Mouse (Mus musculus) midbrain, embryonic 14.5 days (tissue): ENCODE measurements around the gene Kntc1. TPM values are rescaled to one million over a fixed set of nuclear protein-coding genes. Genes with fewer than 3 reads are reported as not detected.

Source experiments
- ATAC-seq: fragments of 200-750 bp; cut with Nextera tagmentation; 2 replicates; pipeline ENCODE4 v1.8.0; 2017; ENCODE audit warnings: moderate number of reproducible peaks, moderate library complexity; ENCODE audit not compliant: low FRiP score, low TSS enrichment
- DNase-seq: peaks from one replicate; pipeline ENCODE4 v3.0.0-alpha.2; 2015
- H3K27ac ChIP-seq: fragments of 300-500 bp; sonication (generic); replicated peaks from 2 replicates; pipeline ENCODE4 v1.5.1; 2014; ENCODE audit warnings: mild to moderate bottlenecking, low read depth, low read length, moderate library complexity
- H3K27me3 ChIP-seq: fragments of 300-500 bp; sonication (generic); 2 replicates; pipeline ENCODE4 v1.6.1; 2014; ENCODE audit warnings: low read length, control low read depth, mixed read lengths; ENCODE audit not compliant: control insufficient read depth, insufficient read depth
- H3K36me3 ChIP-seq: fragments of 300-500 bp; sonication (generic); 2 replicates; pipeline ENCODE4 v1.6.1; 2014; ENCODE audit warnings: low read length, control low read depth; ENCODE audit not compliant: control insufficient read depth, insufficient read depth
- H3K4me1 ChIP-seq: fragments of 300-500 bp; sonication (generic); 2 replicates; pipeline ENCODE4 v1.6.1; 2014; ENCODE audit warnings: mild to moderate bottlenecking, antibody characterized with exemption, low read length, control low read depth; ENCODE audit not compliant: control insufficient read depth, insufficient read depth
- H3K4me2 ChIP-seq: fragments of 300-500 bp; sonication (generic); 2 replicates; pipeline ENCODE4 v1.6.1; 2014; ENCODE audit warnings: mild to moderate bottlenecking, low read length, moderate library complexity
- H3K4me3 ChIP-seq: fragments of 300-500 bp; sonication (generic); replicated peaks from 2 replicates; pipeline ENCODE4 v1.5.1; 2014; ENCODE audit warnings: low read depth, low read length
- H3K9ac ChIP-seq: fragments of 300-500 bp; sonication (generic); replicated peaks from 2 replicates; pipeline ENCODE4 v1.6.1; 2014; ENCODE audit warnings: mild to moderate bottlenecking, low read length, moderate library complexity
- H3K9me3 ChIP-seq: fragments of 300-500 bp; sonication (generic); 2 replicates; pipeline ENCODE4 v1.6.1; 2016; ENCODE audit warnings: low read length, control low read depth, mixed read lengths; ENCODE audit not compliant: control insufficient read depth
- WGBS: fragments of 180-500 bp; shearing (Covaris S2); extraction: QIAGEN DNeasy Blood & Tissue Kit; methylation state at CpG from one replicate; pipeline ENCODE4 v1.1.7; 2014; 5-methylcytosine and 5-hydroxymethylcytosine counted together
- polyA plus RNA-seq: library from polyadenylated mRNA; unstranded; fragments of >200 nt; fragmentation: Nextera tagmentation; extraction: Ambion mirVana; gene quantifications from 2 replicates; pipeline ENCODE4 v1.2.1, GENCODE M21; 2014

Gene Kntc1
- polyA plus RNA-seq, 1 experiment from 2014 or later, result 5.6 TPM

- Histone ChIP-seq H3K9me3 (no peaks in the 10 kb centered on the region), H3K4me2 (no peak overlapping the region), H3K4me1 (no peaks in the 10 kb centered on the region), H3K36me3 (no peaks in the 10 kb centered on the region), H3K27ac (no peak overlapping the region), H3K27me3 (no peaks in the 10 kb centered on the region), H3K9ac (no peak overlapping the region), H3K4me3 (no peak overlapping the region)
- WGBS, result 98% methylated on average over 3 of the region's 3 CpGs
- DNase-seq (no peak), ATAC-seq (no peak)
These were observed 71.7 kb downstream of the Kntc1 start for GRCm38 (mm10) chr5:123821264-123821571.

GRCm38 (mm10) chr5:123822706-123823105 lies 73.2 kb downstream of the Kntc1 start:
- H3K4me2 ChIP-seq, result no peak overlapping the region
- H3K9me3 ChIP-seq, result no peaks in the 10 kb centered on the region
- ATAC-seq (no peak), DNase-seq (peak; percentile 9)
- WGBS, result 60% methylated on average over 7 of the region's 7 CpGs
- no peak overlapping the region for H3K4me3 ChIP-seq
- no peak overlapping the region for H3K9ac ChIP-seq
- H3K36me3 ChIP-seq, result no peaks in the 10 kb centered on the region
- H3K4me1 ChIP-seq, result no peaks in the 10 kb centered on the region
- H3K27ac ChIP-seq, result peak overlapping the region; percentile 52; the same call in 1 of the 2 replicates
- H3K27me3 ChIP-seq, result no peaks in the 10 kb centered on the region

- DNase-seq (peak; percentile 24), ATAC-seq (no peak)
- H3K9me3 ChIP-seq, result no peaks in the 10 kb centered on the region
- H3K27ac ChIP-seq, result no peak overlapping the region
- no peaks in the 10 kb centered on the region for H3K36me3 ChIP-seq
- no peak overlapping the region for H3K4me3 ChIP-seq
- H3K27me3 ChIP-seq, result no peaks in the 10 kb centered on the region
- H3K9ac ChIP-seq, result no peak overlapping the region
- H3K4me1 ChIP-seq, result no peaks in the 10 kb centered on the region
- H3K4me2 ChIP-seq, result no peak overlapping the region
- WGBS, result 83% methylated on average over 6 of the region's 6 CpGs
These were observed 78.2 kb downstream of the Kntc1 start for GRCm38 (mm10) chr5:123827659-123828091.

GRCm38 (mm10) chr5:123832309-123832708 lies 82.8 kb downstream of the Kntc1 start:
- DNase-seq (no peak), ATAC-seq (no peak)
- Histone ChIP-seq H3K36me3 (no peaks in the 10 kb centered on the region), H3K4me2 (no peak overlapping the region), H3K4me3 (no peak overlapping the region), H3K27ac (no peak overlapping the region), H3K9me3 (no peaks in the 10 kb centered on the region), H3K27me3 (no peaks in the 10 kb centered on the region), H3K9ac (no peak overlapping the region), H3K4me1 (no peaks in the 10 kb centered on the region)
- WGBS, result 93% methylated on average over 7 of the region's 7 CpGs

GRCm38 (mm10) chr5:123834836-123835235 lies 85.3 kb downstream of the Kntc1 start:
- ATAC-seq (no peak), DNase-seq (no peak)
- Histone ChIP-seq H3K4me1 (no peaks in the 10 kb centered on the region), H3K36me3 (no peaks in the 10 kb centered on the region), H3K4me3 (no peak overlapping the region), H3K9me3 (no peaks in the 10 kb centered on the region), H3K9ac (no peak overlapping the region), H3K27ac (no peak overlapping the region), H3K4me2 (no peak overlapping the region), H3K27me3 (no peaks in the 10 kb centered on the region)
- 79% methylated on average over 3 of the region's 3 CpGs for WGBS

GRCm38 (mm10) chr5:123837371-123837770 lies 87.9 kb downstream of the Kntc1 start:
- Histone ChIP-seq H3K4me3 (no peak overlapping the region), H3K4me2 (no peak overlapping the region), H3K27ac (no peak overlapping the region), H3K36me3 (no peaks in the 10 kb centered on the region), H3K9ac (no peak overlapping the region), H3K9me3 (no peaks in the 10 kb centered on the region), H3K4me1 (peaks cover 3% of the 10 kb centered on the region; the same call in 1 of the 2 replicates), H3K27me3 (no peaks in the 10 kb centered on the region)
- 54% methylated on average over 4 of the region's 4 CpGs for WGBS
- ATAC-seq (no peak), DNase-seq (no peak)

GRCm38 (mm10) chr5:123842221-123842934 lies 92.9 kb downstream of the Kntc1 start:
- no peak for ATAC-seq
- H3K27ac ChIP-seq, result no peak overlapping the region
- no peak overlapping the region for H3K9ac ChIP-seq
- peaks cover 3% of the 10 kb centered on the region; the same call in 1 of the 2 replicates for H3K4me1 ChIP-seq
- H3K4me3 ChIP-seq, result no peak overlapping the region
- 61% methylated on average over 11 of the region's 11 CpGs for WGBS
- no peaks in the 10 kb centered on the region for H3K36me3 ChIP-seq
- H3K9me3 ChIP-seq, result no peaks in the 10 kb centered on the region
- no peaks in the 10 kb centered on the region for H3K27me3 ChIP-seq
- H3K4me2 ChIP-seq, result no peak overlapping the region
- DNase-seq, result no peak

- no peak for DNase-seq
- Histone ChIP-seq H3K9ac (no peak overlapping the region), H3K9me3 (no peaks in the 10 kb centered on the region), H3K27me3 (no peaks in the 10 kb centered on the region), H3K4me1 (peaks cover 3% of the 10 kb centered on the region; the same call in 1 of the 2 replicates), H3K4me2 (no peak overlapping the region), H3K4me3 (no peak overlapping the region), H3K36me3 (no peaks in the 10 kb centered on the region), H3K27ac (no peak overlapping the region)
- WGBS, result 75% methylated on average over 3 of the region's 3 CpGs
- no peak for ATAC-seq
These were observed 93.4 kb downstream of the Kntc1 start for GRCm38 (mm10) chr5:123842935-123843282.

- WGBS, result 16% methylated on average over 4 of the region's 4 CpGs
- no peak overlapping the region for H3K9ac ChIP-seq
- ATAC-seq, result no peak
- H3K4me1 ChIP-seq, result peaks cover 3% of the 10 kb centered on the region; the same call in 1 of the 2 replicates
- H3K9me3 ChIP-seq, result no peaks in the 10 kb centered on the region
- peak; percentile 41 for DNase-seq
- H3K27ac ChIP-seq, result no peak overlapping the region
- H3K4me3 ChIP-seq, result no peak overlapping the region
- H3K4me2 ChIP-seq, result no peak overlapping the region
- H3K36me3 ChIP-seq, result no peaks in the 10 kb centered on the region
- H3K27me3 ChIP-seq, result no peaks in the 10 kb centered on the region
These were observed 94.3 kb downstream of the Kntc1 start for GRCm38 (mm10) chr5:123843816-123844215.
